Mouse (Mus musculus) 3T3-L1 (cell line): Measurements from ENCODE around the gene Hoxa4.

Experiments
- DNase-seq: peaks from one replicate; pipeline ENCODE4 v3.0.0-alpha.2; 2015; ENCODE audit warnings: low read depth, low spot score

Hoxa4 gene

GRCm38 (mm10) chr6:52152226-52153193 is 39.0 kb downstream of the Hoxa4 start:
- DNase-seq: no peak

- no peak for DNase-seq
Measured at GRCm38 (mm10) chr6:52151571-52151970, 40.0 kb downstream of the Hoxa4 start.

- DNase-seq: no peak
Measured at GRCm38 (mm10) chr6:52150401-52150966, 41.1 kb downstream of the Hoxa4 start.
